Mouse (Mus musculus): ENCODE data around the gene Scnn1b. TPM values are rescaled to one million over a fixed set of nuclear protein-coding genes. Genes with fewer than 3 reads are reported as not detected.

Scnn1b gene
- polyA plus RNA-seq, 1 experiment from 2014 or later, result 74.1 TPM

DNA sequence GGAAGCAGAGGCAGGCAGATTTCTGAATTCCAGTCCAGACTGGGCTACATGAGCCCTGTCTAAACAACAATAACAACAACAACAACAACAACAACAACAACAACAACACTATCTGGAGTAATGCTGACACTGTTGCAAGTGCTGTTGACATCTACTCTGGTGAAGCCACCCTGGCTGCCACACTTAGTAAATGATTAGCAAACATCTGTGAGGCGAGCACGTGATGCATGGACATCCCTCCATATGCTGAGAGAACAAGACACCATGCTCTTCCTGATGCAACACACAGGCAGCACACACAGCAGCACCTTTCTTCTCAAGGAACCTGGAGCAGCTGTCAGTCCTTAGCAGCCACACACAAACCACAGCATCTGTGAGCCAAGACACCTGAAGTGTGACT, 63.0 kb downstream of the Scnn1b start:
- Histone ChIP-seq H3K9ac (ENCODE audit: low read depth, low read length) (no peak overlapping the region), H3K27me3 (ENCODE audit: insufficient read depth, low read length) (no peaks in the 10 kb centered on the region), H3K9me3 (replicated peaks; ENCODE audit: low read length) (no peaks in the 10 kb centered on the region), H3K27ac (no peak overlapping the region), H3K4me1 (replicated peaks; ENCODE audit: insufficient read depth, low read length) (no peaks in the 10 kb centered on the region), H3K36me3 (ENCODE audit: insufficient read depth, low read length) (peaks cover 26% of the 10 kb centered on the region; the same call in 1 of the 2 replicates), H3K4me3 (replicated peaks; ENCODE audit: low read depth, low read length) (no peak overlapping the region), H3K4me2 (ENCODE audit: low read length) (no peak overlapping the region)
- ATAC-seq (replicated peaks; ENCODE audit: low FRiP score, low read depth) (0 out of 2 replicates have a peak, but pooled peaks have one; percentile 23), DNase-seq (ENCODE audit: low spot score) (no peak)
- no peak for TF ChIP-seq CTCF (IDR thresholded peaks at IDR 0.05; ENCODE audit: low read depth)
- 84% methylated on average over 2 of the region's 2 CpGs for WGBS

GRCm38 (mm10) chr7:121931246-121931645, 66.4 kb downstream of the Scnn1b start:
- H3K9me3 ChIP-seq (replicated peaks; ENCODE audit: low read length), result no peaks in the 10 kb centered on the region
- no peak for TF ChIP-seq CTCF (IDR thresholded peaks at IDR 0.05; ENCODE audit: low read depth)
- H3K9ac ChIP-seq (ENCODE audit: low read depth, low read length), result no peak overlapping the region
- DNase-seq (ENCODE audit: low spot score) (peak; percentile 19), ATAC-seq (replicated peaks; ENCODE audit: low FRiP score, low read depth) (no peak; the same call in 1 of the 2 replicates)
- no peak overlapping the region for H3K4me2 ChIP-seq (ENCODE audit: low read length)
- 46% methylated on average over 7 of the region's 7 CpGs for WGBS
- no peaks in the 10 kb centered on the region for H3K4me1 ChIP-seq (replicated peaks; ENCODE audit: insufficient read depth, low read length)
- H3K27ac ChIP-seq, result 0 out of 2 replicates have a peak overlapping the region, but pooled peaks have one; percentile 42
- H3K4me3 ChIP-seq (replicated peaks; ENCODE audit: low read depth, low read length), result no peak overlapping the region
- H3K27me3 ChIP-seq (ENCODE audit: insufficient read depth, low read length), result no peaks in the 10 kb centered on the region
- peaks cover 22% of the 10 kb centered on the region; the same call in 1 of the 2 replicates for H3K36me3 ChIP-seq (ENCODE audit: insufficient read depth, low read length)

GRCm38 (mm10) chr7:121933675-121934074, 68.8 kb downstream of the Scnn1b start:
- TF ChIP-seq CTCF (IDR thresholded peaks at IDR 0.05; ENCODE audit: low read depth), result no peak
- no peak for ATAC-seq (replicated peaks; ENCODE audit: low FRiP score, low read depth)
- 73% methylated on average over 6 of the region's 6 CpGs for WGBS

DNA sequence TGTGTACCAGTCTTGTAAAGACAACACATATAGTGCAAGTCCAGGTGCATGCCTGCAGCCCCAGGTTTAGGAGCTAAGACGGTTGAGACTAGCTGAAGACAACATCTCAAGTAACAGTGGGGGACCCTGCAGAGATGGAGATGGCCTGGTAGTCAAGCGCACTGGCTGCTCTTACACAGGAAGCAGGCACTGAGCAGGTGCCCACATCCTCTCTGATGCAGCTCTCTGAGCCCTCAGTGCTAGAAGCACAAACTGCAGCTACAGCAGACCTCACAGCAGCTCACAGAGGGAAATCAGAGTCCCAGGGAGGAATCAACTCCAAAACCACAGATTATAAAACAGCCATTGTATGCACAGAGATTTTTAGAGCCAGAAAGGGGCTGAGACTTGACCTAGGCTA, 69.5 kb downstream of the Scnn1b start:
- H3K27me3 ChIP-seq (ENCODE audit: insufficient read depth, low read length), result no peaks in the 10 kb centered on the region
- H3K4me3 ChIP-seq (replicated peaks; ENCODE audit: low read depth, low read length), result no peak overlapping the region
- no peak for TF ChIP-seq CTCF (IDR thresholded peaks at IDR 0.05; ENCODE audit: low read depth)

More at GRCm38 (mm10) chr7:121933675-121934074, 68.8 kb downstream of the Scnn1b start:
- H3K27me3 ChIP-seq (ENCODE audit: insufficient read depth, low read length), result no peaks in the 10 kb centered on the region
- H3K9ac ChIP-seq (ENCODE audit: low read depth, low read length), result no peak overlapping the region
- no peaks in the 10 kb centered on the region for H3K9me3 ChIP-seq (replicated peaks; ENCODE audit: low read length)
- H3K4me3 ChIP-seq (replicated peaks; ENCODE audit: low read depth, low read length), result no peak overlapping the region
- no peak overlapping the region for H3K4me2 ChIP-seq (ENCODE audit: low read length)
- no peak for DNase-seq (ENCODE audit: low spot score)
- H3K36me3 ChIP-seq (ENCODE audit: insufficient read depth, low read length), result peaks cover 15% of the 10 kb centered on the region; the same call in 1 of the 2 replicates
- H3K27ac ChIP-seq, result peak overlapping the region; percentile 73
- H3K4me1 ChIP-seq (replicated peaks; ENCODE audit: insufficient read depth, low read length), result no peaks in the 10 kb centered on the region

DNA sequence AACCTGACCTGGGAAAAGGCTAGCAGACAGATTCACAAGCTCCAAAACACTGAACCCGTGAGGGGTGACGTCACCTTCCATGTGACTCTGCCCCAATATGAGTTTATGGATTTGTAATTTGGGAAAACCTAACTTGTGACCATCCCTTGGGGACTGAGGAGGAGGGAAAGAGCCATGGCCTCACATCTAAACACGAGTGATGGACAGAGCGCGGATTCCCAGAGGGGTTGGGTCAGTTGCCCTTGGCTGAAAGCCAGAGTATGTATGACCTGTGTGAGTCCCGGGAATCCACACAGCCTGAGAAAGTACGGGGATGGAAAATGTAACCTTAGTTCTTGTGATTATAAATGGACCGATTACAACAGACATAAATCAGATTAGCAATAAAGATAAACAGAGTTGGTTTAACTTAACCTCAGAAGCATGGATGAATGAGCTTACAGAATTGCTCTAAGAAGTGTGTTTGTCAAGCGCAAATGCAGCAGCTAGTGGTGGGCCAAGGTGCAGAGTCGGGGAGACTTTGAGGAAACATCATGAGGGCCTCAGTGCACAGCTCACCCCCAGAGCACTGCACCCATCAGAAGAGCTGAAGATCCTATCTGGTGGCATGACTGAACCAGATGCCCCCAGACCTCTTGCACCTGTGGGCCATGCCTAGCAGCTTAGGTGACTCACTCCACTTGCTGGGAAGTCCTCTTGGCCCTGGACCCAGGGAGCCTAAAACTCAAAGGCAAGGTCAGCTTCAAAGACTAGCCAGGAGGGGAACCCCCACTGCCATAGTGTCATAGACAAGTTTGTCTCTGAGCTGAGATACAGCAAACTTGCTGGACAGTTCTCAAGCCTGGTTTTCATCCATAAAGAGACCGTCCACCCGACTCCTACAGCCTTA, 71.3 kb downstream of the Scnn1b start:
- no peaks in the 10 kb centered on the region for H3K4me1 ChIP-seq (replicated peaks; ENCODE audit: insufficient read depth, low read length)
- no peaks in the 10 kb centered on the region for H3K27me3 ChIP-seq (ENCODE audit: insufficient read depth, low read length)
- no peak for TF ChIP-seq CTCF (IDR thresholded peaks at IDR 0.05; ENCODE audit: low read depth)
- H3K9me3 ChIP-seq (replicated peaks; ENCODE audit: low read length), result no peaks in the 10 kb centered on the region
- H3K27ac ChIP-seq, result peak overlapping the region; percentile 73
- DNase-seq (ENCODE audit: low spot score) (peak; percentile 71), ATAC-seq (replicated peaks; ENCODE audit: low FRiP score, low read depth) (peak; percentile 75)
- no peak overlapping the region for H3K9ac ChIP-seq (ENCODE audit: low read depth, low read length)
- no peak overlapping the region for H3K4me2 ChIP-seq (ENCODE audit: low read length)
- 0 out of 2 replicates have a peak, but pooled peaks cover 3% of the 10 kb centered on the region for H3K36me3 ChIP-seq (ENCODE audit: insufficient read depth, low read length)
- no peak overlapping the region for H3K4me3 ChIP-seq (replicated peaks; ENCODE audit: low read depth, low read length)
- 36% methylated on average over 12 of the region's 12 CpGs for WGBS

More for the DNA sequence above, 69.5 kb downstream of the Scnn1b start:
- H3K4me1 ChIP-seq (replicated peaks; ENCODE audit: insufficient read depth, low read length), result no peaks in the 10 kb centered on the region
- no peak for DNase-seq (ENCODE audit: low spot score)
- peaks cover 13% of the 10 kb centered on the region; the same call in 1 of the 2 replicates for H3K36me3 ChIP-seq (ENCODE audit: insufficient read depth, low read length)
- H3K4me2 ChIP-seq (ENCODE audit: low read length), result no peak overlapping the region
- 81% methylated on average over 2 of the region's 2 CpGs for WGBS
- H3K9ac ChIP-seq (ENCODE audit: low read depth, low read length), result no peak overlapping the region
- no peak for ATAC-seq (replicated peaks; ENCODE audit: low FRiP score, low read depth)
- peak overlapping the region; percentile 73 for H3K27ac ChIP-seq
- H3K9me3 ChIP-seq (replicated peaks; ENCODE audit: low read length), result no peaks in the 10 kb centered on the region

DNA sequence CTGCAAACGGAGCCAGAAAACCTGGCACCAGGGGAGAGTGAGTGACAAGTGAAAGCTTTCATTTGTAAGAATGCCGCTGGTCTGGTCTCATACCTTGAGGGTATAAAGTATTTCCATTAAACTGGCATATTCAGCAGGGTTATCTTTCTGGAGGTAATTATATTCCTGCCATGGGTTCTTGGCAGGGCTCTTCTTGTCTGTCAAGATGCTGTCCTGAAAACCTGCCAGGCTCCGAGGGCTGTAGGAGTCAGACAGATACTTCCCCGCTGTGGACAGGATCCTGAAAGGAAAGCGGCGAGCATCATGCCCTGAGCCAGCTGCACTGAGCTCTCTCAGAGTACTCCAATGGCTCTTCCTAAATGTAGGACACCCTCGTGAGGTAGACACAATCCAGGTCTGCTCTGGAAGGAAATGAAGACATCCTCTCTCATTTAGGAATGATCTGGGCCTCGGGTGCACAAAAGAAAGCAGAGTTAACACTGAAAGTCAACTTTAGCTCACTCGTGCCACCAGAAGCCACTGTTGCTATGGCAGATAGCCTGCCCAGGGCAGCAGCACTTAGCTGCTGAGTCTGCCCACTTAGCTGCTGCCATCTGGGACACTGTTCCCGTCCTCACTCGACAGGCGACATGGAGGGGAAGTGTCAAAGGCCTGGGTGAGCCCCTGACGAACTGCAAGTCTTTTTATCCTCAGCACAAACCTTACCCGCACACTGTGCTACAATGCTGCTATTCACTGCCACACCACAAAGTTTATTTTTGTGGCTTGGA, 72.2 kb downstream of the Scnn1b start:
- ATAC-seq (replicated peaks; ENCODE audit: low FRiP score, low read depth) (no peak), DNase-seq (ENCODE audit: low spot score) (no peak)
- no peak overlapping the region for H3K4me3 ChIP-seq (replicated peaks; ENCODE audit: low read depth, low read length)
- no peak for TF ChIP-seq CTCF (IDR thresholded peaks at IDR 0.05; ENCODE audit: low read depth)
- H3K4me1 ChIP-seq (replicated peaks; ENCODE audit: insufficient read depth, low read length), result no peaks in the 10 kb centered on the region
- no peaks in the 10 kb centered on the region for H3K9me3 ChIP-seq (replicated peaks; ENCODE audit: low read length)
- H3K27me3 ChIP-seq (ENCODE audit: insufficient read depth, low read length), result no peaks in the 10 kb centered on the region
- H3K27ac ChIP-seq, result peak overlapping the region; percentile 64
- H3K36me3 ChIP-seq (ENCODE audit: insufficient read depth, low read length), result 0 out of 2 replicates have a peak, but pooled peaks cover 3% of the 10 kb centered on the region
- no peak overlapping the region for H3K9ac ChIP-seq (ENCODE audit: low read depth, low read length)
- H3K4me2 ChIP-seq (ENCODE audit: low read length), result no peak overlapping the region
- 68% methylated on average over 14 of the region's 14 CpGs for WGBS
